In genomic region chr2:170132716-170133092, GRCm38 (mm10) we compare ENCODE assay signal across 8 mouse cellular contexts. TPM values are rescaled to one million over a fixed set of nuclear protein-coding genes. Genes with fewer than 3 reads are reported as not detected.
DNase-seq lines count a peak whose midpoint lies in the region; ATAC-seq and TF ChIP-seq lines count a peak whose summit lies in the region.

No protein-coding gene starts in this region.

- H3K4me1 ChIP-seq in heart, embryonic 14.5 days (ENCODE audit: control insufficient read depth in 2 of 2, insufficient read depth in 2 of 2, low read length in 2 of 2): peaks cover 18 to 32% of the 10 kb centered on the region in 2 experiments
- H3K4me1 ChIP-seq in E14TG2a.4 (replicated peaks; ENCODE audit: low read depth, low read length): peaks cover 79% of the 10 kb centered on the region
- H3K4me1 ChIP-seq in forebrain, embryonic 15.5 days: peaks cover 56% of the 10 kb centered on the region
- H3K4me1 ChIP-seq in liver, embryonic 16.5 days (ENCODE audit: control insufficient read depth, low read depth, low read length): peaks cover 61% of the 10 kb centered on the region

- peak overlapping the region; percentile 98 for H3K9ac ChIP-seq in heart, embryonic 14.5 days (ENCODE audit: low read length)
- H3K9ac ChIP-seq in forebrain, embryonic 15.5 days (replicated peaks): peak overlapping the region; percentile 14
- peak overlapping the region; percentile 68 for H3K9ac ChIP-seq in liver, embryonic 16.5 days (ENCODE audit: low read depth, low read length)

- no peaks in the 10 kb centered on the region for H3K9me3 ChIP-seq in heart, embryonic 14.5 days (ENCODE audit: control insufficient read depth, low read length)
- H3K9me3 ChIP-seq in E14TG2a.4 (ENCODE audit: low read length): no peaks in the 10 kb centered on the region
- no peaks in the 10 kb centered on the region for H3K9me3 ChIP-seq in forebrain, embryonic 15.5 days
- H3K9me3 ChIP-seq in liver, embryonic 16.5 days (replicated peaks; ENCODE audit: control insufficient read depth, low read length): no peaks in the 10 kb centered on the region

- H3K27me3 ChIP-seq in heart, embryonic 14.5 days (ENCODE audit: control insufficient read depth, insufficient read depth, low read length): no peaks in the 10 kb centered on the region
- H3K27me3 ChIP-seq in E14TG2a.4 (ENCODE audit: insufficient read depth, low read length): no peaks in the 10 kb centered on the region
- no peaks in the 10 kb centered on the region for H3K27me3 ChIP-seq in forebrain, embryonic 15.5 days
- no peaks in the 10 kb centered on the region for H3K27me3 ChIP-seq in liver, embryonic 16.5 days (ENCODE audit: control insufficient read depth, insufficient read depth, low read depth, low read length)

- no peak for TF ChIP-seq CTCF in E14TG2a.4 (conservative IDR thresholded peaks at IDR 0.05; ENCODE audit: low read length)

- H3K36me3 ChIP-seq in heart, embryonic 14.5 days (ENCODE audit: control insufficient read depth, insufficient read depth, low read length): no peaks in the 10 kb centered on the region
- peaks cover 11% of the 10 kb centered on the region for H3K36me3 ChIP-seq in E14TG2a.4 (ENCODE audit: insufficient read depth, low read length)
- H3K36me3 ChIP-seq in forebrain, embryonic 15.5 days: no peaks in the 10 kb centered on the region
- no peaks in the 10 kb centered on the region for H3K36me3 ChIP-seq in liver, embryonic 16.5 days (ENCODE audit: control insufficient read depth, insufficient read depth)

- H3K27ac ChIP-seq in heart, embryonic 14.5 days (replicated peaks in 1 of 2; ENCODE audit: control insufficient read depth in 1 of 2, insufficient read depth in 1 of 2, low read depth in 2 of 2, low read length in 2 of 2): peak overlapping the region; percentile 93 to 97
- peak overlapping the region; percentile 72 for H3K27ac ChIP-seq in forebrain, embryonic 15.5 days (replicated peaks)
- peak overlapping the region; percentile 91 for H3K27ac ChIP-seq in liver, embryonic 16.5 days (ENCODE audit: low read length)

- H3K4me3 ChIP-seq in heart, embryonic 14.5 days (ENCODE audit: control insufficient read depth in 1 of 2, insufficient read depth in 1 of 2, low read depth in 1 of 2, low read length in 2 of 2): peak overlapping the region; percentile 61 to 94
- peak overlapping the region; percentile 72 for H3K4me3 ChIP-seq in E14TG2a.4 (replicated peaks; ENCODE audit: low read length)
- peak overlapping the region; percentile 31 for H3K4me3 ChIP-seq in forebrain, embryonic 15.5 days
- peak overlapping the region; percentile 68 for H3K4me3 ChIP-seq in liver, embryonic 16.5 days (ENCODE audit: low read depth, low read length)

- peak overlapping the region; percentile 83 for H3K4me2 ChIP-seq in heart, embryonic 14.5 days (ENCODE audit: low read length)
- peak overlapping the region; percentile 46 for H3K4me2 ChIP-seq in forebrain, embryonic 15.5 days (replicated peaks)
- H3K4me2 ChIP-seq in liver, embryonic 16.5 days (ENCODE audit: low read depth, low read length): peak overlapping the region; percentile 92

- no peak for DNase-seq in heart, postnatal 10 days
- no peak for DNase-seq in right cerebral cortex, postnatal 10 days (ENCODE audit: low spot score in 2 of 2)
- DNase-seq in cerebellum, postnatal 36 days: no peak
- no peak for DNase-seq in cerebellum, adult 9-10 months

- WGBS in heart, embryonic 14.5 days: 0% methylated on average over 3 of the region's 3 CpGs
- WGBS in forebrain, embryonic 15.5 days: under 1% methylated on average over 3 of the region's 3 CpGs
- WGBS in liver, embryonic 16.5 days (ENCODE audit: insufficient replicate concordance): 0% methylated on average over 3 of the region's 3 CpGs

- intact Hi-C loops in heart, postnatal 10 days (cut with DNase I): loop anchor here (5.0 kb wide), 1 partner anchor 85 kb away; no protein-coding TSS in a partner anchor

- no peak for ATAC-seq in heart, embryonic 14.5 days (ENCODE audit: insufficient number of reproducible peaks, insufficient read depth, low FRiP score, low read depth)
- ATAC-seq in forebrain, embryonic 15.5 days (replicated peaks): no peak
- no peak for ATAC-seq in liver, embryonic 16.5 days (ENCODE audit: low read depth)

RNA-seq across cellular contexts. Expression of gene Zfp217, which starts 15.2 kb away (rescaled TPM):
- 3.3 and 3.4 TPM in 2 replicates for polyA plus RNA-seq in heart, embryonic 14.5 days (2014; fragmentation: Nextera tagmentation; extraction: Ambion mirVana)
- total RNA-seq in heart, postnatal 10 days (2021): 10 to 100 TPM; 14.4 to 17.7 TPM
- 1.4 and 1.9 TPM in 2 replicates for polyA plus RNA-seq in forebrain, embryonic 15.5 days (2015; fragmentation: Nextera tagmentation; extraction: Ambion mirVana)
- 4.2 and 5.7 TPM in 2 replicates for polyA plus RNA-seq in liver, embryonic 16.5 days (2015; fragmentation: Nextera tagmentation; extraction: Ambion mirVana)

Comparison
In these comparisons a context has a peak if more than half of its experiments do, and no peak if none do; other contexts are left out.
1. H3K9ac ChIP-seq: peak in every context shown above with its lines; median percentile 98 in heart, embryonic 14.5 days; 68 in liver, embryonic 16.5 days; 14 in forebrain, embryonic 15.5 days.